Mouse (Mus musculus) adrenal gland, postnatal 14 days (tissue): ENCODE measurements around the gene Gm6408. TPM values are rescaled to one million over a fixed set of nuclear protein-coding genes. Genes with fewer than 3 reads are reported as not detected.
"Not testable (repeated sequence)": the region's sequence is repeated elsewhere in the genome, so short reads cannot be mapped to it uniquely, and the experiment has no call there.

Experiments used
- DNase-seq: peaks from one replicate; pipeline ENCODE4 v3.0.0; 2021; ENCODE audit warnings: mixed read lengths
- long read RNA-seq, 2 experiments: library from polyadenylated mRNA; stranded (forward); transcript quantifications; one replicate each; pipeline ENCODE4 v2.0.0; 2021
- total RNA-seq: library from RNA; stranded (reverse); gene quantifications from 2 replicates; pipeline ENCODE4 v1.2.3, GENCODE M21; 2021

The Gm6408 gene
- total RNA-seq, result not detected in 2 replicates
- long read RNA-seq, experiment 1, result 0 reads
- long read RNA-seq, experiment 2, result 0 reads

GRCm38 (mm10) chr5:146481665-146482064, at the start of gene Gm6408:
Gene Gm6408, plus strand, starts transcription at chr5:146481965.
- DNase-seq, result not testable (repeated sequence)

GRCm38 (mm10) chr5:146432476-146432875, 49.3 kb upstream of the Gm6408 start:
- no peak for DNase-seq

GRCm38 (mm10) chr5:146435316-146435715, 46.4 kb upstream of the Gm6408 start:
- no peak for DNase-seq

- no peak for DNase-seq
These were observed 45.0 kb upstream of the Gm6408 start for GRCm38 (mm10) chr5:146436796-146437195.

GRCm38 (mm10) chr5:146439152-146439781, 42.5 kb upstream of the Gm6408 start:
- DNase-seq, result no peak

GRCm38 (mm10) chr5:146440273-146440672, 41.5 kb upstream of the Gm6408 start:
- DNase-seq, result no peak

GRCm38 (mm10) chr5:146442767-146443166, 39.0 kb upstream of the Gm6408 start:
- DNase-seq, result no peak

- DNase-seq, result no peak
These were observed 35.1 kb upstream of the Gm6408 start for GRCm38 (mm10) chr5:146446633-146447032.

GRCm38 (mm10) chr5:146451592-146452254, 30.0 kb upstream of the Gm6408 start:
- DNase-seq, result no peak

GRCm38 (mm10) chr5:146453556-146453955, 28.2 kb upstream of the Gm6408 start:
- no peak for DNase-seq

GRCm38 (mm10) chr5:146461612-146462011, 20.2 kb upstream of the Gm6408 start:
- DNase-seq, result peak; percentile 34

- DNase-seq, result no peak
These were observed 15.1 kb upstream of the Gm6408 start for GRCm38 (mm10) chr5:146466663-146467062.

GRCm38 (mm10) chr5:146468311-146468710, 13.5 kb upstream of the Gm6408 start:
- no peak for DNase-seq

GRCm38 (mm10) chr5:146470821-146471220, 10.9 kb upstream of the Gm6408 start:
- DNase-seq, result no peak

- no peak for DNase-seq
These were observed 10.5 kb upstream of the Gm6408 start for GRCm38 (mm10) chr5:146471311-146471710.

- DNase-seq, result peak; percentile 74
These were observed 9.9 kb upstream of the Gm6408 start for GRCm38 (mm10) chr5:146471821-146472220.

- DNase-seq, result peak; percentile 53
These were observed 2.2 kb upstream of the Gm6408 start for GRCm38 (mm10) chr5:146479564-146479963.

GRCm38 (mm10) chr5:146488959-146489358, 7.2 kb downstream of the Gm6408 start:
- DNase-seq, result peak; percentile 66

GRCm38 (mm10) chr5:146491063-146491462, 9.3 kb downstream of the Gm6408 start, which contains the start of gene Gm6370:
Gene Gm6370, plus strand, starts transcription at chr5:146491363.
- not testable (repeated sequence) for DNase-seq

- DNase-seq, result not testable (repeated sequence)
These were observed 20.3 kb downstream of the Gm6408 start, which contains the start of gene 4930449I24Rik for GRCm38 (mm10) chr5:146502099-146502498. Gene 4930449I24Rik, plus strand, starts transcription at chr5:146502399.

- DNase-seq, result not testable (repeated sequence)
These were observed 32.1 kb downstream of the Gm6408 start, which contains the start of gene Gm3402 for GRCm38 (mm10) chr5:146513823-146514222. Gene Gm3402, plus strand, starts transcription at chr5:146514123.

GRCm38 (mm10) chr5:146525501-146525900, 43.7 kb downstream of the Gm6408 start, which contains the start of gene Gm3404:
Gene Gm3404, plus strand, starts transcription at chr5:146525801.
- DNase-seq, result not testable (repeated sequence)
